Mouse (Mus musculus) mouse embryonic stem cell (cell line): ENCODE results near the gene Adgre1.

Experiments used
- in situ Hi-C, 2 experiments: fragments of 300-500 bp; cut with MboI; formaldehyde crosslinking; loops; 1 replicate in 1 of 2; 3 replicates in 1 of 2; pipeline ENCODE4 v1.14.3; 2019 to 2020; ENCODE audit warnings: low sequenced_read_pairs in 2 of 2, low pct_unique_long_range_greater_than_20kb in 1 of 2, mixed read lengths in 1 of 2; ENCODE audit not compliant: unreplicated experiment in 1 of 2

Adgre1 gene

GRCm38 (mm10) chr17:57359485-57360241 is 1.2 kb downstream of the Adgre1 start:
- in situ Hi-C loops: no loop called here
